Mouse (Mus musculus) E14TG2a.4 (cell line): ENCODE results near the gene Gpc6.

ENCODE experiments used
- CTCF ChIP-seq: conservative IDR thresholded peaks from 2 replicates; pipeline ENCODE4 v1.5.1; 2014; ENCODE audit warnings: low read length
- NANOG ChIP-seq: IDR thresholded peaks from 2 replicates; pipeline ENCODE4 v1.6.1; 2014; ENCODE audit warnings: borderline replicate concordance, low read length, mixed read lengths

DNA sequence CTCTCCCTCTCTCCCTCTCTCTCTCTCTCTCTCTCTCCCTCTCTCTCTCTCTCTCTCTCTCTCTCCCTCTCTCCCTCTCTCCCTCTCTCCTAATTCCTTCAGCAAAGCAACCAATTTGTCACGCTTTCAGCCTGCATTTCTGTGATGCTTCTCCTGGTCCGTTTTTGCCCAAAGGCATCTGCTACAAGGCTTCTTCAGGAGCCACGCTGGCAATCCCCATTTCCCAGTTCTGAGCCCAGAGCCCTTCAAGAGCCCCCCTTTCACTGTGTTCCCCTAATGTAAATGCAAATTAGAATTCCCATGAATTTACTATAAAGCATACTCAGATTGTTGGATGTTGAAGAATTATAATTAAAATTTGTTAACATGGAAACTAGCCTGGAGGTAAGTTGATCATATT, 686.0 kb downstream of the Gpc6 start:
- TF ChIP-seq NANOG (no peak), CTCF (no peak)
